Mouse (Mus musculus) bone marrow, adult 2 months (tissue): ENCODE measurements around the gene Map3k12. TPM values are rescaled to one million over a fixed set of nuclear protein-coding genes. Genes with fewer than 3 reads are reported as not detected.

Experiments used
- H3K27ac ChIP-seq: fragments of 200-500 bp; 2 replicates; pipeline ENCODE4 v1.5.1; 2012; ENCODE audit warnings: low read depth, mild to moderate bottlenecking, control low read depth, inconsistent platforms, low read length; ENCODE audit not compliant: control insufficient read depth, poor library complexity, insufficient read depth
- H3K4me1 ChIP-seq: fragments of 200-500 bp; 2 replicates; pipeline ENCODE4 v1.6.1; 2011; ENCODE audit warnings: low read length; ENCODE audit not compliant: control insufficient read depth, insufficient read depth
- H3K4me3 ChIP-seq: fragments of 200-500 bp; replicated peaks from 2 replicates; pipeline ENCODE3; 2011; ENCODE audit warnings: mild to moderate bottlenecking, low read depth, low read length, control low read depth; ENCODE audit not compliant: control insufficient read depth
- CTCF ChIP-seq: fragments of 200-500 bp; IDR thresholded peaks from 2 replicates; pipeline ENCODE4 v1.5.1; 2011; ENCODE audit warnings: low read length, control low read depth; ENCODE audit not compliant: control insufficient read depth, insufficient read depth
- POLR2A ChIP-seq: fragments of 200-500 bp; IDR thresholded peaks from 2 replicates; pipeline ENCODE4 v1.6.1; 2011; ENCODE audit warnings: low read depth, mild to moderate bottlenecking, control low read depth, low read length, borderline replicate concordance; ENCODE audit not compliant: control insufficient read depth
- WGBS: fragments of 180-500 bp; shearing (Covaris S2); methylation state at CpG from one replicate; pipeline ENCODE4 v1.1.7; 2018; 5-methylcytosine and 5-hydroxymethylcytosine counted together
- polyA plus RNA-seq: library from polyadenylated mRNA; stranded (reverse); fragments of >200 nt; gene quantifications from 2 replicates; pipeline ENCODE4 v1.2.4, GENCODE M21; 2011; ENCODE audit warnings: low replicate concordance; ENCODE audit not compliant: missing spikeins, insufficient read depth, insufficient read length

Gene Map3k12
- polyA plus RNA-seq, 1 experiment, result 3.1 TPM

DNA sequence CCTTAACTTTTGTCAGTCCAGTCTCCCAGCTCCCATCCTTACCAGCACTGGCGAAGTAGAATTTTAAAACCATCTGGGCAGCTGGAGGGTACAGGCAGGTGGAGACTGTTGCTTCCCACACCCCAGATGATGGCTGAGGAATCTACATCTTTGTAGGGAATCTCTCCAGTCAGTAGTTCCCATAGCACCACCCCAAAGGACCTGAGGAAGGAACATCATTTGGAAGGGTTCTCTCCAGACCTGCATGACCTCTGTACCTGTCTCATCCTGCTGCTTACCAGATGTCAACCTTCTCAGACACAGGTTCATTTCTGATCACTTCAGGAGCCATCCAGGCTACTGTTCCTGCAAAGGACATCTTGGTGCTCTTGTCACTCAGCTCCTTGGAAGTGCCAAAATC is 13.4 kb downstream of the Map3k12 start, which contains the start of gene Gm10337:
Gene Gm10337, plus strand, starts transcription at position 276 of the 400 bp plus-strand sequence.
- 87% methylated on average over 1 of the region's 1 CpGs for WGBS
- Histone ChIP-seq H3K4me3 (no peak within 1 kb of the TSS), H3K4me1 (no peaks in the 10 kb centered on the region), H3K27ac (no peak within 1 kb of the TSS)
- TF ChIP-seq POLR2A (no peak), CTCF (no peak)

DNA sequence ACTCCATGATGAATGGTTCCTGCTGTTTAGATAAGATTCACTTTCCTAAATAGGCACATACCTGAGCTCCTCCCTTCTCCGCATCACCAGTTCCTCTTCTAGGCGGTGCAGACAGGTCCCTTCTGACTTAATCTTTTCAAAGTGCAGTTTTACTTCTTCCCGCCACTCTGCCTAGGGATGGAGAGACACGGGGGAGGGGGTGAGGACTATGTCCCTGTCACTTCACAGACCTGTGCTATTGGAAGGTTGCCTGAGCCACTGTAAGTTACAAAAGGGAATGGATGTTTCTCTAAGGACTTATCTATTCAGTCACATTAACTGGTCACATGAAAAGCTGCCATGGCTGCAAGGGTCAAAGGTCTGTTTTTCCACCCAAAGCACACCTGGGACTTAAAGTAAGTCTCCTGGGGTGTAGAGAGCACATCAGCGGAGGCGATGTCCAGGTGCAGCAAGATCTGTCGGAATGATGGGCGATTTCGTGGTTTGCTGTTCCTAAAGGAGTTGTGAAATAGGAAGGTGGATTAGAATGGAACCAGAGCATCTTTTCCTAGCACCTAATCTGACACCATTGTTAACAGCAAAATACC is 14.5 kb downstream of the Map3k12 start:
- WGBS, result 77% methylated on average over 9 of the region's 9 CpGs
- H3K27ac ChIP-seq, result no peak overlapping the region
- no peak overlapping the region for H3K4me3 ChIP-seq

GRCm38 (mm10) chr15:102501084-102501814 is 15.6 kb downstream of the Map3k12 start:
- Histone ChIP-seq H3K4me1 (no peaks in the 10 kb centered on the region), H3K27ac (no peak overlapping the region), H3K4me3 (no peak overlapping the region)
- no peak for TF ChIP-seq POLR2A
- TF ChIP-seq CTCF, result no peak
- WGBS, result 91% methylated on average over 19 of the region's 19 CpGs

More for the DNA sequence above, 14.5 kb downstream of the Map3k12 start:
- TF ChIP-seq CTCF (no peak), POLR2A (no peak)
- no peaks in the 10 kb centered on the region for H3K4me1 ChIP-seq

- TF ChIP-seq POLR2A (no peak), CTCF (no peak)
- Histone ChIP-seq H3K4me3 (no peak overlapping the region), H3K4me1 (no peaks in the 10 kb centered on the region), H3K27ac (no peak overlapping the region)
- 87% methylated on average over 5 of the region's 5 CpGs for WGBS
Observed at GRCm38 (mm10) chr15:102500479-102500878, 16.4 kb downstream of the Map3k12 start.

- Histone ChIP-seq H3K4me3 (no peak overlapping the region), H3K27ac (no peak overlapping the region), H3K4me1 (no peaks in the 10 kb centered on the region)
- WGBS, result 84% methylated on average over 6 of the region's 6 CpGs
- no peak for TF ChIP-seq POLR2A
Observed at GRCm38 (mm10) chr15:102499851-102500250, 17.0 kb downstream of the Map3k12 start.

GRCm38 (mm10) chr15:102499370-102499769 is 17.5 kb downstream of the Map3k12 start:
- TF ChIP-seq CTCF (no peak), POLR2A (no peak)
- WGBS, result 39% methylated on average over 3 of the region's 3 CpGs
- no peak overlapping the region for H3K27ac ChIP-seq

GRCm38 (mm10) chr15:102498322-102498721 is 18.5 kb downstream of the Map3k12 start:
- H3K4me3 ChIP-seq, result no peak overlapping the region
- 88% methylated on average over 3 of the region's 3 CpGs for WGBS
- no peaks in the 10 kb centered on the region for H3K4me1 ChIP-seq
- no peak overlapping the region for H3K27ac ChIP-seq
- TF ChIP-seq CTCF, result no peak
- TF ChIP-seq POLR2A, result no peak

More at GRCm38 (mm10) chr15:102499370-102499769, 17.5 kb downstream of the Map3k12 start:
- no peak overlapping the region for H3K4me3 ChIP-seq
- no peaks in the 10 kb centered on the region for H3K4me1 ChIP-seq

DNA sequence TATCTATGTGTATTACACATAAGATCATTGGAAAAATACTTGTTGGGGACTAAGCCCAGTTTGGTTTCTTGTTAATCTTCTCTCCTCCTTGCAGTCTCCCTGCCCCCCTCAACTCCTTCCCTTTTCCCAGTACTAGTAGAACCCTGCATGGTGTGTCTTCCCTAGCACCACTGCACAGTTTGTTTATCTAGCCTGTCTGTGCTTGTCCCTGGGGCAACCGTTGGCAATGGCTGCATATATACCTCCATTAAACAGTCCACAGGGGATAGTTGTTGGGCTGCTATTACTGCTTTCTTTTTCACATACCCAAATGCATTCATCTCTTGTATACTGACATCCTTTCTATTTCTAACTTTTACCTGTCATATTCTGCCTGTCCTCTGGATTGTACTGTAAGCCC is 29.2 kb downstream of the Map3k12 start:
- Histone ChIP-seq H3K4me3 (no peak overlapping the region), H3K27ac (no peak overlapping the region), H3K4me1 (no peaks in the 10 kb centered on the region)
- WGBS, result 85% methylated on average over 1 of the region's 1 CpGs
- TF ChIP-seq CTCF (no peak), POLR2A (no peak)
